Mouse (Mus musculus): ENCODE results near the gene Tbc1d21.

DNA sequence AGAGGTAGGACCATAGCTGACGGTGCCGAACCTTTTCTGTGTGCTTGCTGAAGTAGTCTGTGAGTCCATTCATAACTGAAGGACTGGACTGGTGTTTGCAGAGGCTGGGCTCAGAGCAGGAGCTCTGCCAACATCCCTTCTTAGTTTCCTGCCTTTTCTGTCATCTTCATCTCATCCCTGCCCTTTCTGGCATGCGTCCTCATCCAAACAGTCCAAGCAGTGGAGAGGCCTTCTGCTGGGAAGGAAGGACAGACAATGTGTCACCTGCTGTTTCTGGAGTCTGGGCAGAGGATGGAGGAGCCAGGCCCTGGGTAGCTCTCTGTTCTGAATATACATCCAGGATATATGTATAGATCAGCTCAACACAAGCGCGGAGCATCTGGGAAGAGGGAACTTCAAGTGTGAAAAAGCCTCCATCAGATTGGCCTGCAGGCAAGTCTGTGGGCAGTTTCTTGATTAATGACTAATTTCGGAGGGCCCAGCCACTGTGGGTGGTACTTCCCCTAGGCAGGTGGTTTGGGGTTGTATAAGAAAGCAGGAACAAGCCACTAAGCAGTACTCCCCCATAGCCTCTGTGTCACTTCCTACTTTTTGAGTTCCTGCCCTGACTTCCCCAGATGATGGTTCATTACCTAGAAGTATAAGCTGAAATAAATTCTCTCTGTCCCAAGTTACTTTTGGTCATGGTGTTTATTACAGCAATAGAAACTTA lies 31.3 kb upstream of the Tbc1d21 start:
- no peak for TF ChIP-seq GATA1 (IDR thresholded peaks at IDR 0.05; ENCODE audit: borderline replicate concordance, low read length)
- TF ChIP-seq FLI1 (IDR thresholded peaks at IDR 0.05; ENCODE audit: low read length) = no peak
